Comparison of ENCODE assay signal across 23 mouse cellular contexts in the genomic region with DNA sequence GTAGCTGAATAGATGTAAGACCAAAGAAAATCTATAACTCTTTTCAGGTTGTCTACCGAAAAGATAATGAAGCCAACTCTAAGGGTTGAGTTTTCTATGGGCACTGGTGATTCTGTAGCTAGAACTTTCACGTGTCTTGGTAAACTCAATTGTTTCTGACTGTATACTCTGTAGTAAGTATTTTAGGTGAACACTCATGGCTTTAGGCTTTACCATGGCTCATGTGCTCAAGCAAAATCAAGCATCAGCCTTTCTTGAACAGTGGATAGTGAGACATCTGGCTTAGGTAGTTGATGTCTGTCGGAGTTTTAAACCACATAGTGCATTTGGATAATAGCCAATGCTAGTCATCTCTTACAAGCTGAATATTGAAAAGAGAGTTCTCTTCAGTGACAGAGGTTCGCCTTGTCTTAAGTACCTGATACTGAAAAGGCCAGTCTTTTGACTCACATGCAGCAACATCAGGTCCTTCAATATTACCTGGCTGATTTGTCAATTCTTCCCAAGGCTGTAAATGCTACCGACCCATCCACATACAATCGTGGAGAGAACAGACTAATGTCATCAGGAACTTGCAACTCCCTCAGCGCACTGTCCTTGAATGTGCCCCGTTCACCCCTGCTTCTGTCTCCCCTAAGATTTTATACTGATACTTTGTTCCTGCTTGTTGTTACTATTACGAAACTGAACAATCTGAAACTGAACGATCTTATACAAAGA. TPM values are rescaled to one million over a fixed set of nuclear protein-coding genes. Genes with fewer than 3 reads are reported as not detected.
A peak's percentile ranks its signal among the peaks of the same experiment; 100 is the strongest.
DNase-seq lines count a peak whose midpoint lies in the region; ATAC-seq and TF ChIP-seq lines count a peak whose summit lies in the region.
"Had no signal": no experiment of that assay in that cellular context is flagged by ENCODE, and none has a peak within 500 bp of the region (broad histone marks: within the 10 kb centered on the region; RNA-seq: fewer than 3 reads in every experiment).

No protein-coding gene starts in this region.

- H3K36me3 ChIP-seq in midbrain, embryonic 11.5 days (ENCODE audit: control insufficient read depth, insufficient read depth, low read length), result no peaks in the 10 kb centered on the region
- no peaks in the 10 kb centered on the region for H3K36me3 ChIP-seq in midbrain, embryonic 15.5 days (replicated peaks)
- H3K36me3 ChIP-seq in CH12.LX (replicated peaks in 1 of 2; ENCODE audit: control insufficient read depth in 1 of 2, insufficient read depth in 1 of 2, low read length in 1 of 2), result no peaks in the 10 kb centered on the region
- no peaks in the 10 kb centered on the region for H3K36me3 ChIP-seq in neural tube, embryonic 15.5 days
- H3K36me3 ChIP-seq in heart, embryonic 10.5 days, result no peaks in the 10 kb centered on the region
- H3K36me3 ChIP-seq: G1E had no signal

- dilution Hi-C loops in CH12.LX (cut with MboI; ENCODE audit: extremely low pct_ligation_motif_present, extremely low pct_unique_long_range_greater_than_20kb, low sequenced_read_pairs), result no loop called here

- H3K27me3 ChIP-seq in midbrain, embryonic 11.5 days (ENCODE audit: control insufficient read depth, insufficient read depth, low read length), result peaks cover 2% of the 10 kb centered on the region; the same call in 1 of the 2 replicates
- peaks cover 9% of the 10 kb centered on the region; the same call in 1 of the 2 replicates for H3K27me3 ChIP-seq in midbrain, embryonic 15.5 days (replicated peaks)
- no peaks in the 10 kb centered on the region for H3K27me3 ChIP-seq in CH12.LX (replicated peaks)
- H3K27me3 ChIP-seq in neural tube, embryonic 15.5 days (replicated peaks), result no peaks in the 10 kb centered on the region
- H3K27me3 ChIP-seq in heart, embryonic 10.5 days (ENCODE audit: insufficient read depth, poor library complexity, severe bottlenecking), result no peaks in the 10 kb centered on the region

- TF ChIP-seq CTCF in CH12.LX (conservative IDR thresholded peaks at IDR 0.05 in 1 of 2, IDR thresholded peaks at IDR 0.05 in 1 of 2; ENCODE audit: low read depth in 2 of 2, low read length in 2 of 2), result no peak

- in situ Hi-C loops in CH12.LX (cut with MboI; ENCODE audit: low pct_ligation_motif_present, low pct_unique_long_range_greater_than_20kb, low sequenced_read_pairs), result no loop called here

- H3K27ac ChIP-seq in midbrain, embryonic 11.5 days (ENCODE audit: low read depth, low read length), result no peak overlapping the region
- no peak overlapping the region for H3K27ac ChIP-seq in midbrain, embryonic 15.5 days
- H3K27ac ChIP-seq in CH12.LX (ENCODE audit: insufficient read depth, low read depth), result peak overlapping the region; percentile 100
- no peak overlapping the region for H3K27ac ChIP-seq in neural tube, embryonic 15.5 days (replicated peaks)
- H3K27ac ChIP-seq in heart, embryonic 10.5 days, result no peak overlapping the region

- ATAC-seq in midbrain, embryonic 11.5 days (ENCODE audit: low FRiP score), result no peak
- ATAC-seq in midbrain, embryonic 15.5 days (replicated peaks), result no peak
- ATAC-seq in granulocyte monocyte progenitor cell, adult 5-6 weeks (replicated peaks; ENCODE audit: poor library complexity, severe bottlenecking), result 0 out of 2 replicates have a peak, but pooled peaks have one; percentile 22
- no peak for ATAC-seq in neural tube, embryonic 15.5 days (ENCODE audit: low FRiP score)
- ATAC-seq: activated CD4-positive, CD25-positive, alpha-beta regulatory T cell, adult 4 months; CD4-positive, CD25-positive, alpha-beta regulatory T cell, adult 4 months; Patski had no signal

- peaks cover under 1% of the 10 kb centered on the region; the same call in 1 of the 2 replicates for H3K4me1 ChIP-seq in midbrain, embryonic 11.5 days (ENCODE audit: control insufficient read depth, insufficient read depth, low read length)
- H3K4me1 ChIP-seq in midbrain, embryonic 15.5 days, result no peaks in the 10 kb centered on the region; the same call in 1 of the 2 replicates
- H3K4me1 ChIP-seq in CH12.LX (ENCODE audit: control insufficient read depth in 1 of 2, insufficient read depth in 2 of 2), result peaks cover 11 to 22% of the 10 kb centered on the region in 2 experiments; a peak in 3 of 4 replicates
- peaks cover under 1% of the 10 kb centered on the region; the same call in 1 of the 2 replicates for H3K4me1 ChIP-seq in neural tube, embryonic 15.5 days
- no peaks in the 10 kb centered on the region for H3K4me1 ChIP-seq in heart, embryonic 10.5 days

- no peak for TF ChIP-seq RAD21 in CH12.LX (IDR thresholded peaks at IDR 0.05; ENCODE audit: low read depth, low read length)

- H3K79me2 ChIP-seq in CH12.LX (replicated peaks; ENCODE audit: control insufficient read depth, extremely low read depth, insufficient read depth, poor library complexity, severe bottlenecking), result no peaks in the 10 kb centered on the region

- DNase-seq in midbrain, embryonic 11.5 days (ENCODE audit: low spot score, missing footprints), result peak; percentile 72
- peak; percentile 29 for DNase-seq in CH12.LX (ENCODE audit: extremely low read depth)
- DNase-seq in heart, embryonic 10.5 days (ENCODE audit: low spot score), result no peak
- DNase-seq: adrenal gland, adult 2 months; adrenal gland, adult 8-10 months; adrenal gland, postnatal 10 days; adrenal gland, postnatal 14 days; adrenal gland, postnatal 25 days; adrenal gland, postnatal 36 days; B cell, adult 2 months; cerebellum, adult 11 months; cerebellum, adult 11-12 months; cerebellum, adult 18-20 months; cerebellum, adult 2 months had no signal

- 0 out of 2 replicates have a peak, but pooled peaks have one; percentile 11 for TF ChIP-seq EP300 in CH12.LX (IDR thresholded peaks at IDR 0.05; ENCODE audit: low read length)

- peak; percentile 74 for TF ChIP-seq POLR2A in CH12.LX (IDR thresholded peaks at IDR 0.05; ENCODE audit: low read depth, low read length)

- no peak overlapping the region for H3K4me2 ChIP-seq in midbrain, embryonic 11.5 days
- H3K4me2 ChIP-seq in midbrain, embryonic 15.5 days, result no peak overlapping the region
- H3K4me2 ChIP-seq in CH12.LX (ENCODE audit: insufficient read depth, low read depth, poor library complexity, severe bottlenecking), result peak overlapping the region; percentile 56; the same call in 1 of the 2 replicates
- H3K4me2 ChIP-seq in neural tube, embryonic 15.5 days, result no peak overlapping the region

- no peak overlapping the region for H3K4me3 ChIP-seq in midbrain, embryonic 11.5 days (ENCODE audit: low read depth, low read length)
- no peak overlapping the region for H3K4me3 ChIP-seq in midbrain, embryonic 15.5 days
- H3K4me3 ChIP-seq in CH12.LX (replicated peaks in 1 of 3; ENCODE audit: low read depth in 2 of 3, low read length in 2 of 3, poor library complexity in 1 of 3), result peak overlapping the region; percentile 8 to 19 (median 15)
- H3K4me3 ChIP-seq in neural tube, embryonic 15.5 days (replicated peaks), result no peak overlapping the region
- H3K4me3 ChIP-seq in heart, embryonic 10.5 days, result no peak overlapping the region

- no peaks in the 10 kb centered on the region for H3K9me3 ChIP-seq in midbrain, embryonic 11.5 days (ENCODE audit: control insufficient read depth, low read length)
- H3K9me3 ChIP-seq in midbrain, embryonic 15.5 days, result no peaks in the 10 kb centered on the region
- no peaks in the 10 kb centered on the region for H3K9me3 ChIP-seq in CH12.LX (replicated peaks; ENCODE audit: low read length)
- no peaks in the 10 kb centered on the region for H3K9me3 ChIP-seq in neural tube, embryonic 15.5 days (replicated peaks)
- H3K9me3 ChIP-seq in heart, embryonic 10.5 days, result no peaks in the 10 kb centered on the region
- H3K9me3 ChIP-seq: G1E had no signal

- 95% methylated on average over 10 of the region's 10 CpGs for WGBS in midbrain, embryonic 11.5 days
- WGBS in midbrain, embryonic 15.5 days, result 91% methylated on average over 10 of the region's 10 CpGs
- 92% methylated on average over 10 of the region's 10 CpGs for WGBS in neural tube, embryonic 15.5 days
- WGBS in heart, embryonic 10.5 days, result 88% methylated on average over 10 of the region's 10 CpGs

- no peak overlapping the region for H3K9ac ChIP-seq in midbrain, embryonic 11.5 days (ENCODE audit: low read length)
- H3K9ac ChIP-seq in midbrain, embryonic 15.5 days, result no peak overlapping the region
- peak overlapping the region; percentile 82; the same call in 1 of the 2 replicates for H3K9ac ChIP-seq in CH12.LX (ENCODE audit: insufficient read depth, low read depth)
- no peak overlapping the region for H3K9ac ChIP-seq in neural tube, embryonic 15.5 days (replicated peaks)

TF ChIP-seq in CH12.LX, 34 proteins besides CTCF, POLR2A, EP300 and RAD21 (continues in another document):
- TF ChIP-seq HCFC1 (IDR thresholded peaks at IDR 0.05; ENCODE audit: low read depth, low read length) (no peak), CHD1 (IDR thresholded peaks at IDR 0.05; ENCODE audit: low read depth, low read length) (peak; percentile 74; the same call in 1 of the 2 replicates), ZKSCAN1 (IDR thresholded peaks at IDR 0.05; ENCODE audit: borderline replicate concordance, low read depth, low read length) (no peak), ETS1 (conservative IDR thresholded peaks at IDR 0.05; ENCODE audit: low read depth, low read length) (no peak), RCOR1 (conservative IDR thresholded peaks at IDR 0.05; ENCODE audit: low read depth, low read length) (peak; percentile 82), GABPA (IDR thresholded peaks at IDR 0.05; ENCODE audit: insufficient replicate concordance, low read depth, low read length) (no peak), IRF4 (IDR thresholded peaks at IDR 0.05; ENCODE audit: low read depth, low read length) (no peak; the same call in 1 of the 2 replicates), NELFE (IDR thresholded peaks at IDR 0.05; ENCODE audit: low read depth, low read length) (no peak), MAFK (IDR thresholded peaks at IDR 0.05; ENCODE audit: insufficient replicate concordance, low read length) (0 out of 2 replicates have a peak, but pooled peaks have one; percentile 4), MEF2A (IDR thresholded peaks at IDR 0.05; ENCODE audit: borderline replicate concordance, low read depth, low read length) (peak; percentile 30; the same call in 1 of the 2 replicates), USF1 (IDR thresholded peaks at IDR 0.05; ENCODE audit: low read depth, low read length) (no peak), SIN3A (IDR thresholded peaks at IDR 0.05; ENCODE audit: low read length) (peak; percentile 73; the same call in 1 of the 2 replicates)

RNA-seq across cellular contexts. Expression of gene Gpc5, which starts 57.1 kb away (rescaled TPM):
- 0.75 and 0.76 TPM in 2 replicates for polyA plus RNA-seq in midbrain, embryonic 11.5 days (2014; fragmentation: Nextera tagmentation; extraction: Ambion mirVana)
- polyA plus RNA-seq in midbrain, embryonic 15.5 days (2015; fragmentation: Nextera tagmentation; extraction: Ambion mirVana), result 5.4 and 7.2 TPM in 2 replicates
- total RNA-seq in CH12.LX (2012; rRNA removed) (not detected in 2 replicates), CH12.LX (2014; rRNA removed) (not detected in 2 replicates)
- 0.14 TPM in 1 of 2 replicates, not detected in the other for polyA plus RNA-seq in CH12.LX (2012; ENCODE audit: insufficient read length, low read depth)
- not detected in 2 replicates for total RNA-seq in granulocyte monocyte progenitor cell, adult 5-6 weeks (2014; fragmentation: Nextera tagmentation)
- total RNA-seq in granulocyte monocyte progenitor cell, adult 5-6 weeks (2017), result not detected in 2 replicates
- polyA plus RNA-seq in neural tube, embryonic 15.5 days (2015; fragmentation: Nextera tagmentation; extraction: Ambion mirVana), result 17.4 and 21.3 TPM in 2 replicates
- 0.50 and 0.63 TPM in 2 replicates for polyA plus RNA-seq in heart, embryonic 10.5 days (2016; fragmentation: Nextera tagmentation; extraction: Ambion mirVana)
- total RNA-seq: MEL had no signal
- polyA plus RNA-seq: activated CD4-positive, CD25-positive, alpha-beta regulatory T cell, adult 4 months; C2C12; G1E had no signal

Comparison
In these comparisons a context has a peak if more than half of its experiments do, and no peak if none do; other contexts are left out.
1. H3K4me3 ChIP-seq: peak in CH12.LX (3 of 3); none in midbrain, embryonic 11.5 days (single experiment), midbrain, embryonic 15.5 days (single experiment), neural tube, embryonic 15.5 days (single experiment) and heart, embryonic 10.5 days (single experiment).